Mouse (Mus musculus) cerebellum, adult 2 months (tissue): ENCODE results near the gene Als2cl.

Experiments
- CTCF ChIP-seq: fragments of 200-500 bp; IDR thresholded peaks from 2 replicates; pipeline ENCODE4 v1.5.1; 2011; ENCODE audit warnings: low read depth, mild to moderate bottlenecking, control low read depth, low read length, moderate library complexity, borderline replicate concordance; ENCODE audit not compliant: insufficient read depth
- POLR2A ChIP-seq: fragments of 200-500 bp; IDR thresholded peaks from 2 replicates; pipeline ENCODE4 v1.6.1; 2011; ENCODE audit warnings: low read length, control low read depth, borderline replicate concordance; ENCODE audit not compliant: insufficient read depth

DNA sequence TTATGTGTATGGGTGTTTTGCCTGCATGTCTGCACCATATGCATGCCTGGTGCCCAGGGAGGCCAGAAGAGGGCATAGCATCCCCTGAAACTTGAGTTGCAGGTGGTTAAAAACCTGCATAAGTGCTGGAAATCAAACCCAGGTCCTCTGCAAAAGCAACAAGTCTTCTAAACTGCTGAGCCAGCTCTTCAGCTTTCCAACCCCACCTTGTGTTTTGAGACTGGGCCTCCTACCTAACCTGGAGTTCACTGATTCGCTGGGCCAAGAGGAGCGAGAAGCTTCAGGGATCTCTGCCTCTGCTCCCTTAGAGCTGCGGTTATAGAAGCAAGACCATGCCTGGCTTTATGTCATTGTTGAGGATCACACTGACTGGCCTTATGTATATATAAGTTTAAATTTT, 70.4 kb downstream of the Als2cl start:
- no peak for TF ChIP-seq CTCF
- TF ChIP-seq POLR2A: no peak
